Mouse (Mus musculus): ENCODE data around the gene Plpp4. TPM values are rescaled to one million over a fixed set of nuclear protein-coding genes. Genes with fewer than 3 reads are reported as not detected.

The Plpp4 gene
- polyA plus RNA-seq, 1 experiment from 2014 or later: 0.49 TPM

DNA sequence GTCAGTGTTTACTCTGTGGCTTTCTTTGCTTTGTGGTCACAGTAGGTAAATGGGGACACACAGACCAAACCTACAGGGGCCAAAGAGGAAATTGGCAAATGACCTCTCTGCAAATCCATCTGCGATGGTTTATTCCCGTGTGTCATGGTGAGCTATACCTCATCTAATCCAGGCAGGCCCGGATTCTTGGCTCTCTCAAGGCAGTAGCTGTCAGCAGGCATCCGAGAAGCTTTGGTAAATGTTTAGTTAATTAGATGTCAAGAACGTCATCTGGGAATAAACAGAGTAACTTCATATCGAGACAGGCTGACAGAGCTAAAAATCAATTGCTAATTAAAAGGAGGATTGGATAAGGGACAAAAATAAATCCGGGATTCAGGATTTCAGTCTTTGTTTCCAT is 149.2 kb downstream of the Plpp4 start:
- ATAC-seq (ENCODE audit: borderline replicate concordance, extremely low read depth, low FRiP score, low TSS enrichment): no peak
- no peaks in the 10 kb centered on the region for H3K36me3 ChIP-seq
- H3K4me3 ChIP-seq: no peak overlapping the region
- 25% methylated on average over 7 of the region's 7 CpGs for WGBS
- H3K27ac ChIP-seq: no peak overlapping the region
- H3K4me2 ChIP-seq: no peak overlapping the region
- H3K4me1 ChIP-seq: no peaks in the 10 kb centered on the region
- no peak overlapping the region for H3K9ac ChIP-seq
- H3K27me3 ChIP-seq: no peaks in the 10 kb centered on the region
- no peaks in the 10 kb centered on the region for H3K9me3 ChIP-seq

DNA sequence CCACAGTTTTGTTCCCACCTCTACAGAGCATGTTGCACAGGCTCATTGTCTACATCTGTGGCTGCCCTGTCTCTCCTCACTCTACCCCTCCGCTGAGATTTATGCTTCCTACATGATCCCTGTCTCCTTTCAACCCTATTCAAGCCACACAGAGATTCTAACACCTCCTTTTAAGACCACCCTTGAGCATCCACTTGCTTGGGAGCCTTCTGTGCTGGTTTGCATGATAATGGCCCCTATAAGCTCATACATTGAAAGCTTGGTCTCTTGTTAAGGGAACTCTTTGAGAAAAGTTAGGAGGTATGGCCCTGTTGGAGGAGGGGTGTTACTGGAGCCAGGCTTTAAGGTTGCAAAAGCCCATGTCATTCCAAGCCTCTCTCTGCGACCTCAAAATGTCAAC is 155.9 kb downstream of the Plpp4 start:
- no peaks in the 10 kb centered on the region for H3K27me3 ChIP-seq
- no peaks in the 10 kb centered on the region for H3K9me3 ChIP-seq
- no peak overlapping the region for H3K4me2 ChIP-seq
- H3K36me3 ChIP-seq: no peaks in the 10 kb centered on the region
- no peaks in the 10 kb centered on the region for H3K4me1 ChIP-seq
- no peak for ATAC-seq (ENCODE audit: borderline replicate concordance, extremely low read depth, low FRiP score, low TSS enrichment)
- no peak overlapping the region for H3K27ac ChIP-seq
- 71% methylated on average over 2 of the region's 2 CpGs for WGBS
- no peak overlapping the region for H3K9ac ChIP-seq
- no peak overlapping the region for H3K4me3 ChIP-seq

DNA sequence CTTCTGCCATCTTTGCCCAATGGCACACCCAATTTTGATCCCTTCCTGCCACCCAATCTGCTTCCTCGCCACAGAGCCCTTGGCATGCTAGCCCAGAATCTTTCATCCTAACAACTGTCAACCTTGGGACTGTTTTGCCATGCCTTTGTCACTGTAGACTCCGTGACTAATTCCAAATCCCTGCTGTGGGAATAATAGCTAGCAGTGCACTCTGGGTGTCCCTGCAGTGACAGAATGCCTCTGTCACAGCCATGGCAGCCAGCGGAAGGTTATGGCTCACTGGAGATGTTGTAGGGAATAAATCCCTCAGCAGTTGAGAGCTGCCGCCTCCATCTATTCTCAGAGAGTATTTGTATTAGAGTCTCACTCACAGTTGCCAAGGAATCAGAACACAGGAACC is 158.3 kb downstream of the Plpp4 start:
- Histone ChIP-seq H3K4me2 (no peak overlapping the region), H3K36me3 (no peaks in the 10 kb centered on the region), H3K27ac (no peak overlapping the region), H3K9me3 (no peaks in the 10 kb centered on the region), H3K4me1 (no peaks in the 10 kb centered on the region), H3K27me3 (no peaks in the 10 kb centered on the region), H3K4me3 (no peak overlapping the region), H3K9ac (no peak overlapping the region)
- 68% methylated on average over 4 of the region's 4 CpGs for WGBS
- ATAC-seq (ENCODE audit: borderline replicate concordance, extremely low read depth, low FRiP score, low TSS enrichment): no peak

DNA sequence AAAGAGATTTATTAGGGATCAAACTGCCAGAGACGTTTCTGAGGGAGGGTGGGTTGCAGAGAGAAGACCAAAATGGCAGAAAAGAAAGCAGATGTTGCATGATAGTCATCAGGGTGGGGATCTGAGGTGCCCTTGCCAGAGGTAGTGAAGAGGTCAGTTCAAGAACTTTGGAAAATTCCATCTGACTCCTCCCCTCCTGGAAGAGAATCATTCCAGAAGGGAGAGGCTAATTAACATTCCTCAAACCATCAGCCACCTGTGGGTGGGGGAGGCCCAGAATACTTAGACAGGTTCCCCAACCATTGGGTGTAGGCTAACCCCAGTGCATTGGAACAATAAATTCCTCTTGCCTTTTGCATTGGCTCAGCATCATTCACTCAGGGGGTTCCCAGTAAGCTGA is 164.3 kb downstream of the Plpp4 start:
- H3K9me3 ChIP-seq: no peaks in the 10 kb centered on the region
- H3K4me2 ChIP-seq: no peak overlapping the region
- WGBS: 15% methylated on average over 1 of the region's 1 CpGs
- H3K27ac ChIP-seq: no peak overlapping the region
- H3K4me3 ChIP-seq: no peak overlapping the region
- H3K4me1 ChIP-seq: no peaks in the 10 kb centered on the region
- ATAC-seq (ENCODE audit: borderline replicate concordance, extremely low read depth, low FRiP score, low TSS enrichment): no peak
- H3K9ac ChIP-seq: no peak overlapping the region
- H3K27me3 ChIP-seq: no peaks in the 10 kb centered on the region
- no peaks in the 10 kb centered on the region for H3K36me3 ChIP-seq

DNA sequence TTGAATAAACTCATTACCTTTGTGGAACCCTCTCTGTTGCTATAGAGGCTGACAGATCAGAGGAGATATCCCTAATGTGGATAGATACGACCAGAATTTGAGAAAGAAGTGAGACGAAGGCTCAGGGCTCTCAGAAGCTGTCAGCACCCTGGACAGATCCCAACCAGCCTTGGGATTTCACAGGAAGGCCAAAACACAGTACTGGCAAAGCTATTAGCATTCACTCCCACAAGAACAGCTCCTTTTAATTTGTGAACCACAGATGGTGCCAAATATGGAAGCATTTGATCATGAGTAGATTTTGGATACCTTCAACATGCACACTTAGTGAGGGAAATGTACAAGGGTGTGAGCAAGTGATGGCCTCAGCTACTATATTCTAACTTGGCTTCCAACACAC is 168.7 kb downstream of the Plpp4 start:
- Histone ChIP-seq H3K36me3 (no peaks in the 10 kb centered on the region), H3K27me3 (no peaks in the 10 kb centered on the region), H3K9me3 (no peaks in the 10 kb centered on the region), H3K4me3 (no peak overlapping the region), H3K4me1 (no peaks in the 10 kb centered on the region), H3K27ac (no peak overlapping the region), H3K4me2 (no peak overlapping the region), H3K9ac (no peak overlapping the region)
- 19% methylated on average over 2 of the region's 2 CpGs for WGBS
- ATAC-seq (ENCODE audit: borderline replicate concordance, extremely low read depth, low FRiP score, low TSS enrichment): no peak

DNA sequence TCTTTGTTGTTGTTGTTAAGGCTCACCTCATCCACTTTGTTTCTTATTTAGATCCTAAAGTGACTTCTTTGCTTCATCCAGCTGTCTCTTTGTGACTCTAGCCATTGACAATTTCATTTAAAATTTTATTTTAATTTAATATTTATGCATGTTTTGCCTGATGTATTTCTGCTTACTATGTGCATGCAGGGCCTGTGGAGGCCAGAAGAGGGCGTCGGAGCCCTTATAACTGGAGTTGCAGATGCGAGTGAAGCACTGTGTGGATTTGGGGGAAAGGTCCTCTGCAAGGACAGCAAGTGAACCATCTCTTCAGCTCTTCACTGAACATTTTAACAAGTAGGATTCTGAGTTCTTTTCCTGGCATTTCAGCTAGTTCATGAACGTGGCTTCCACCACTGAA is 172.0 kb downstream of the Plpp4 start:
- 34% methylated on average over 4 of the region's 4 CpGs for WGBS
- H3K36me3 ChIP-seq: no peaks in the 10 kb centered on the region
- no peak for ATAC-seq (ENCODE audit: borderline replicate concordance, extremely low read depth, low FRiP score, low TSS enrichment)

DNA sequence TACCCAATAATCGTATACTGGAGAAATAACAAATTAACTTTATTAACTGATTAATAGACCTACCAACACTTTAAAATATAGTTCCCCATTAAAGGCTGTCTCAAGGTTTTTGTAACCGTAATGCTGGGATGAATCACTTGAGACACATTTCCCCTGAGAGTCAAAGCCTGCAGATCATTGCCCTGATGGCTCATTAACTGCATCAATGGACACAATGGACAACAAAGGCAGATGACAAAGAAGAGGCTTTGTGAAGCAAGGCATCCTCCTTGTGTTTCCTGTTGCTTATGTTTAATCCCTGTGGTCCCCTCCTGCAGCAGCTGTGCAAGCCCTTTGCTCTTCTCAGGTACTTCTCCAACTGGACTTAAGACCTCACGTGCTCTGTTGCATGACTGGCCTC is 173.1 kb downstream of the Plpp4 start:
- Histone ChIP-seq H3K36me3 (no peaks in the 10 kb centered on the region), H3K4me2 (no peak overlapping the region), H3K9ac (no peak overlapping the region), H3K4me1 (no peaks in the 10 kb centered on the region), H3K4me3 (no peak overlapping the region), H3K27me3 (no peaks in the 10 kb centered on the region), H3K9me3 (no peaks in the 10 kb centered on the region), H3K27ac (no peak overlapping the region)
- WGBS: 84% methylated on average over 3 of the region's 3 CpGs
- ATAC-seq (ENCODE audit: borderline replicate concordance, extremely low read depth, low FRiP score, low TSS enrichment): no peak

More for the DNA sequence above, 172.0 kb downstream of the Plpp4 start:
- Histone ChIP-seq H3K4me3 (no peak overlapping the region), H3K27me3 (no peaks in the 10 kb centered on the region), H3K9me3 (no peaks in the 10 kb centered on the region), H3K27ac (no peak overlapping the region), H3K9ac (no peak overlapping the region), H3K4me2 (no peak overlapping the region), H3K4me1 (no peaks in the 10 kb centered on the region)
